Mouse (Mus musculus) thymus, postnatal 36 days (tissue): ENCODE measurements around the gene Stt3b.

ENCODE experiments used
- DNase-seq, 2 experiments: peaks; one replicate each; pipeline ENCODE4 v3.0.0; 2022; ENCODE audit warnings: mixed read lengths in 2 of 2

Gene Stt3b

DNA sequence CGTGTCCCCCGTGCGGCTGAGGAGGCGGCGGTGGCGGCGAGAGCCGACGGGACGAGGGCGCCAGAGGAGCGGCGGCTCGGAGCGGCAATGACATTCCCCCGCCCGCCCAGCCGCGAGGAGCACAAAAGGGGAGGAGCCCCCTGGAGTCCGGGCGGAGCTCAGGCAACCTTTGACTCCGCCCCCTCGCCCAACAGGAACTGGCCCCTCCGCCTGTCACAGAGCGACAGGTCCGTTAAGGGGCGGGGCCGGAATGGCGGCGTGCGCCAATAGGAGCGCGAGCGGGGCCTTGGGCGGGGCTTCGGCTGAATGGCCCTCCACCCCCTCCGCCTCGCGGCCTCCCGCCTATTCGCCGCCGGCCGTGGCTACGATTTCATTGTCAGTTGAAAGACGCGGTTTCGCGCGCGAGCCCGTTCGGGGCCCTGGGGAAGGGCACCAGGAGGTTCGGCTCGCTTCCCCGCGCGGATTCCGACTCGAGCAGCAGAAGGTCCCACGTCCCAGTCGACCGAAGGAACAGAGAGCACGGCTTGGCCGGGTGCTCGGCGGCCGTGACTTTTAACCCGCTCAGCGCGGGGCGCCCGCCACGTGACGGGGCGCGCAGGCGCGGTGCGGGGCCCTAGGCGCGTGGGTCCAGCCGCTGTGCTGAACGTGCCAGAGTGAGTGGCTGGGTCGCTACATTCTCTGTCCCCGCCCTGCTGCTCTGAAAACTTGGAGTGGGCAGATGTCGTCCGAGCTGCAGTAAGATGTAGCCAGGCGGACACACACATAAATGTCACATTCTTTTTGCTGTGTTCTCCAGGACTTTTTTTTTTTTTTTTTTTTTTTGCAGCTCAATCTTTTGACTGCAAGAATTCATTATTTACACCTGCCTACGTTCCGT, at the start of gene Stt3b:
TSS of gene Stt3b (minus strand) at position 76 of the 877 bp plus-strand sequence.
- peak; percentile 100 for DNase-seq

GRCm38 (mm10) chr9:115358421-115358820, 48.2 kb upstream of the Stt3b start:
- DNase-seq, result no peak

DNA sequence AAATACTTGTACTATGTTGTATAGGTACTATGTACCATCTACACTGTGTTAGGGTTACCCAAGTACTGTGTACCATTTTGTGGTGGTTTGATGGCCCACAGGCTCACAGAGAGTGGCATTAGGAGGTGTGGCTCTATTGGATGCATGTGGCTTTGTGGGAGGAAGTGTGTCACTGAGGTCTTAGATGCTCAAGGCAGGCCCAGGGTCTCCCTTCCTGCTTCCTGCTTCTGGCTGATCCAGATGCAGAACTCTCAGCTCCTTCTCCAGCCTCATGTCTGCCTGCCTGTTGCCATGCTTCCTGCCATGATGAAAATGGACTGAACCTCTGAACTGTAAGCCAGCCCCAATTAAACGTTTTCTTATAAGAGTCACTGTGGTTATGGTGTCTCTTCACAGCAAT, 47.8 kb upstream of the Stt3b start:
- DNase-seq, result no peak

DNA sequence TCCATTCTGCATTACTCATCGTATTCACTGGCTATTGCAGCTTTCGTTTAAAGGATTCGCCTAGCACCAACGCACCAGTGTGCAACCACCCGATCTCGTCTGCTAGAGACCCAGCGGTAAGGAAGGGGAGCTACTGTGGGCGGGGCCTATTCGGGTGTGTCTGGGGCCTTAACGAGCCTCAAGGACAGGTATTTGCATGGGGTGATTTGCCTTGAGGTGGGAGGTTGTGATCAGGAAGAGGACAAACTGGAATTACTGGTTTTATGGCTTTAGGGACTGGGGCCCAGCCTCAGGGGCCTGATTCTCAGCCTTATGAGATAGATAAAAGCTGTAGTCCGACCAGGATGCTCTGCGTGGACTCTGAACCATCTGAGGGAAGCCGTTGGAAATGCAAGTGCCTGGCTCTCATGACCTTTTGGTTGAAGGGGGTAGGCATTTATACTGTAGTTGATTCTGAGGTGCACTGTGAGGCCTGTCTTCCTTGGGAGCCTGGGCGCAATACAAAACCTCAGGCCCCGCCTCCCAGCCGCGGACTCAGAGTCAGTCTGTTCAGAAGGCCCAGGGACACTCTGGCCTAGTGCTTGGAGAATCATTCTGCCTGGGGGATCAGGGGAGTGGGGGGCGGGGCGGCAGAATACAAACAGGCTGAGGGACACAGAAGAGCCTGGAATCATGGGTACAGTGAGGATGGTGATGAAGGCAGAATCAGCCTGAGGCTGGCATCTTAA, 46.7 kb upstream of the Stt3b start:
- DNase-seq, result no peak

DNA sequence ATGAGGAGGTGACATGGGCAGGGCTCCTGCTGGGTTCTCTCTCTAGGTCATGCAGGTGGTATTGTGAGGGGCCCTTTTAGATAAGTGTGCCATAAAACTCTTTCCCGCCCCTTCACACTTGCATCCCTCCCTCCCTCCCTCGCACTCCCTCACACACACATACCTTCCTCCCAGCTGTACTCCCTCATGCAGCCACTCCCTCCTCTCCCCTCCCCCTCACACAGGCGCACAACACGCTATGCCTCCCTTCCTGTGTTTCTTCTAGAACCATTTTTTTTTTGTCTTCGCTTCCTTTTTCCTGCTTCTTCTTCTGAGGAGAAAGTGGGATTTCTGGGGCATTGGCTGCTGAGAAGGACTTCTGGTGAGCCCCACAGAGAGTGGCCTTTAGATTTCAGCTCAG, 45.8 kb upstream of the Stt3b start:
- peak in 1 of 2 experiments; percentile 35 for DNase-seq

- DNase-seq, result no peak
These were observed 39.7 kb upstream of the Stt3b start for GRCm38 (mm10) chr9:115349741-115350512.

GRCm38 (mm10) chr9:115349106-115349505, 38.9 kb upstream of the Stt3b start:
- DNase-seq, result no peak

GRCm38 (mm10) chr9:115344930-115345329, 34.7 kb upstream of the Stt3b start:
- no peak for DNase-seq

GRCm38 (mm10) chr9:115341576-115341975, 31.4 kb upstream of the Stt3b start:
- no peak for DNase-seq

DNA sequence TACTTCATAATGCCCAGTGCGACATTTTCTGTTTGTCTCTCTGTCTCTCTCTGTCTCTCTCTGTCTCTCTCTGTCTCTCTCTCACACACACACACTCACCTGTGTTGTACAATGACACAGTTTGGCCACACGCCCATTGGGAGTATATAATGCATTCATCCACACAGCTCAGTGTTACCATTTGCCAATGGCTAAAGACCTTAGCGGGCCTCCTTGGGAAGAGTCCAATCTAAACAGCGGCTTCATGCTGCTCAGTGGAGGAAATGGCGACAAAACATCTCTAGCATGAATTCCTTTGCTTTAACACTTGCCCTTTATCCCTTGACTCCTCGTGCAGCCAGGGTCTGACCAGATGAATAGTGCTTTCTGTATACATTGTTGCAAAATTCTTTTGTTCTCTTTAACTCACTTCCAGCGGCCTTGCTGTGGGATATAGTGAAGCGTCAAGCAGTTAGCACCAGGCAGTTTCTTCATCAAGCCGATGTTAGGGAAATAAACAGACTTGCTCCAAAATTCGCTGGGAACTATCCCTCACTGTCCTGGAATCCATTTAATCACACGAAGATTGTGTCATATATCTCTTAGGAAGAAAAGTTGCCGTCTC, 30.1 kb upstream of the Stt3b start:
- DNase-seq, result no peak

DNA sequence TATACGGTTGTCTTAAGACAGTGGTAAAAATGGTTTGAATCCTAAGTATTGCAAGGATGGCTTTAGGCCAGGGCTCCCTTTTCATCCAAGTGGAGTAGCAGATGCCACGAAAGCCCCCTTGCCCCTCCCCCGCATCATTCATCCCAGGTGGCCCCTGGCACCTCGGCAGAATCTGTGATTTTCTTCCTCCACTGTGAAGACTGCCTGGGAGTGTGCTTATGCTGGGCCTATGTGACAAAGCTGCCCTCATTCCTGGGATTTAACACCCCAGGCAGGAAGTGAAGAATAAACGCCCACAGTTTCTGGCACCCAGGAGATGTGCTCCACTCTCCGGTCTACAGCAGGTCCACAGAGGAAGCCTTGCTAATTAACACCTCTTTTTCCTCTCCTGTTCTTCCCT, 28.6 kb upstream of the Stt3b start:
- DNase-seq, result no peak

- no peak for DNase-seq
These were observed 22.8 kb upstream of the Stt3b start for GRCm38 (mm10) chr9:115333016-115333415.

GRCm38 (mm10) chr9:115332339-115332738, 22.1 kb upstream of the Stt3b start:
- no peak for DNase-seq

DNA sequence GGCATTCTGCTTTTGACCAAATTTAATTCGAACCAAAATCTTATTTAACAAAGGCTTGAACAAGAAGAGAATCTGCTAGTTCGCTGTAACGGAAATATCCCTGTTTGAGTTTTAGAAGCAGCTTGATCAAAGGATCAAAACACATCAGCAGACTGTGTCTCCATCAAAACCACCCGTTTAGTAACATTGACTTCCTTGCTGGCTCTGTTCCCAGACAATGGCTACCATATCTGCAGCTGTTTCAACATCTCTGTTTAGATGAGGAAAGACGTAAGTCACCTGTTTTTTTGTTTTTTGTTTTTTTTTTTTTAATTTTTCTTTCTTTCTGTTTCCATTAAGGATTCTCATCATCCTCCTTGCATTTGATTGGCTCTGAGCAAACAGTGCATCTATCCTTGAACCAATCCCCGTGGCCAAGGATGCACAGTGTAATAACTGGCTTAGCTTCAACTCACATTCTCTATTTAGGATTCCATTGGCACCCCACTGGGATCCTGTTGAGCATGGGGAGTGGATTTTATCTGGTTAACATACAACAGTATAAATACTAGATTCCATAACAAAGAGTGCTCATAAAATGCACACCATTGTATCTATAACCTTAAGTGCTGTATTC, 20.7 kb upstream of the Stt3b start:
- DNase-seq, result no peak

GRCm38 (mm10) chr9:115326533-115326890, 16.3 kb upstream of the Stt3b start:
- DNase-seq, result no peak

DNA sequence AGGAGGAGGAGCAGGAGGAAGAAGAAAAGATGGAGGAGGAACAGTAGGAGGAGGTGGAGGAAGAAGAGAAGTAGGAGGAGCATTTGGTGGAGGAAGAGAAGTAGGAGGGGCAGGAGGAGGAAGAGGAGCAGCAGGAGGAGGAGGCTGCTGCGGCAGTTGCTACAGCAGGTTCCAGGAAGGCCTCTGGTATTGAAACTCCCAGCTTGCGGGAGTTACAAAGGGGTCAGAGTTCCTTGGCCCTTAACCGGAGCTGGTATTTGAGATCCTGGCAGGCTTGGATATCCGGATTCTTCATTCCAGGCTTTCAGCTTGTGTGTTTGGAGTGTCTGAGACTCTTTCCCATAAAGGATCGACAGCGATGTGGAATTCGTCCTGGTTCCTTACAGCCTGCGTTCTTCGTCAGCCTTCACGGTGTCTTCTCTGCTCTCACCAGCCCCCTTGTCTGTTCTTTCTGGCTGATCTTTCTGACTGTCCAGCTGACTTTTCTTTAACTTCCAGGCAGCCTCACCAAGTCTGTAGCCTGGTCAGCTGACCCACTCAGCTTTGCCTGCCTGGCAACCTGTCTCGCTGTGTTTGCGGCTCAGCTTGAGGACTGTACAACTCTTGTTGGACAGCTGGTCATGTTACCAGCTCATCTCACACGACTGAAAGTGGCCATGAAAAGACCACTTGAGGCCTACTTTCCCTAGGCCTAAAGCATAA, 15.8 kb upstream of the Stt3b start:
- no peak for DNase-seq

DNA sequence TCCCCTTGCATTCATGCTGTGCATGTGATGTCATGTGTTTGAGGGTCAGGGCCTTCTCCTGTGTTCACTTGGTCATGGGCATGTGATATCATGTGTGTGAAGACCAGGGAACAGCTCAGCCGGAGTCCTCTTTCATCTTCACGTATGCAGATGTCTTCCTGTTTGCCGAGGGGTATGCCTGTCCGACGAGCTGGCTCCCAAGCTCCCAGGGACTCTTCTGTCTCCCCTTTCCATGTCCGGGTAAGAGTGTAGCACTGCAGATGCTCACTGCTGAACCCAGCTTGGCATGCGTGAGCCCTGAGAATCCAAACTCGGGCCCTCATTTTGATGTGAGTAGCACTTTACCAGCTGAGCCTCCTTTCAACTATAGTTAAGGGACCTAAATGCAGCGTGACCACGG, 13.4 kb upstream of the Stt3b start:
- no peak for DNase-seq

DNA sequence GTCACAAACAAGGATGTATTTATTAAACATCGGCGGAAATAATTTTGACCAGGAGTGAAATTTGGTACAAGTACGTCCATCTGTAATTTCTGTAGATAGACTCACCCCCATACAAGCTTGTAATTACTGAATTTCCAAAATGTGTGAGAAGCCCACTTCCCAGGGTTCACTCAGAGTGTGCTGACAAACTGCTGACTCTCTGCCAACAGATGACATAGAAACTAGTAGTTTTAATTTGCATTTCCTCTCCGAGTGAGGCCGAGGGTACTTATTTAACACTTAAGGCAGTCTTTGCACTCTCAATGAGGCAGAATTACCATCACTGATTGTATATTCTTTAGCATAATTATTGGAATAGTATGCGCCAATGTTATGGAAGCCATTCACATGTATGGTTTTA, 12.2 kb upstream of the Stt3b start:
- no peak for DNase-seq

GRCm38 (mm10) chr9:115321052-115321451, 10.8 kb upstream of the Stt3b start:
- DNase-seq, result no peak

DNA sequence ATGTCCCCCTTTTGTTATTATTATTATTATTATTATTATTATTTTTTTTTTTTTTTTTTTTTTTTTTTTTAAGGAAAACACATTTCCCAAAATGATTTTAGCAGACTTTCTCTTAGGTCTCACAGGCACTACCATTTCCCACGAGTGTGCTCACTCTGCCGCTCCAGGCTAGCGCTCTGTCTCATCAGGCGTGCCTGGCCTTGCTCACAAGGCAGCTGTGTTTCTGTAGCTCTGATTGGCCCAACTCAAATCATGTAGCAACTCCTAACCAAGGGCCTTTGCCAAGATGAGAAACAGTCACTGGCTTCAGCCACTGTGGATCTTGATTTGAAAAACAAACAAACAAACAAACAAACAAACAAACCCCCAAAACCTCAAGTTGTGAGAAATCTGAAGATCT, 9.9 kb upstream of the Stt3b start:
- no peak for DNase-seq

GRCm38 (mm10) chr9:115318621-115319375, 8.6 kb upstream of the Stt3b start:
- DNase-seq, result no peak
